Mouse (Mus musculus) heart, adult 11 months (tissue): ENCODE results near the gene Tas2r110.

Experiments
- DNase-seq: peaks from one replicate; pipeline ENCODE4 v3.0.0; 2022

Gene Tas2r110

DNA sequence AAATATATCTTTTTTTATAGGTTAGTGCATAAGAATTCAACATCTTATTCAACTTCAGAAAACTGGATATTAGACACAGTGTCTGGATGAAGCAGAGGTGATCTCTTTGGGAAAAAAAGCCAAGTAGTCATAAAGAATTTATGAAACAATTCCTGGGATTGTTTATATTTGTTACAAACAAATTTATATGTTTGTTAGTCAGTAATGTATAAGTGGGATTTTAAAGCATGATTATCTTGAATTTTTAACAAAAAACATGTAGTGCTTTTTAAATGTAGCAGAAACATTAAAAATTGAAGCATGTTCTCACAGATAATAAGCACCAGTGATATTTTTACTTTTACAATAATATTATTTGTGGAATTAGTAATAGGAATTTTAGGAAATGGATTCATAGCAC is at the start of gene Tas2r110:
TSS of gene Tas2r110 (plus strand) at position 301 of the 400 bp plus-strand sequence.
- no peak for DNase-seq

DNA sequence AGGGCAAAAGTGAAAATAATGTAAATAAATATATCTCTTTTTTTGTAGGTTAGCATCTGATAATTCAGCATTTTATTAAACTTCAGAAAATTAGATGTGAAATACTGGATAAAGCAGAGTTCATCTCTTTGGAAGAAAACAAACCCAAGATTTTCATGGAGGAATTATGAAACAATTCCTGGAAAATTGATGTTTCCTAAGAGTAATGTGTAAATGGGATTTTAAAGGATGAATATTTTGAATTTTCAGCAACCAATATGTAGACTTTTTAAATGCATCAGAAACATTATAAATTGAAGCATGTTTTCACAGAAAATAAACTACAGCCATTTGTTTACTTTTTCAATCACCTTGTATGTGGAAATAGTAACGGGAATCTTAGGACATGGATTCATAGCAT is 21.0 kb upstream of the Tas2r110 start, which contains the start of gene Tas2r123:
TSS of gene Tas2r123 (plus strand) at position 301 of the 400 bp plus-strand sequence.
- DNase-seq, result no peak

DNA sequence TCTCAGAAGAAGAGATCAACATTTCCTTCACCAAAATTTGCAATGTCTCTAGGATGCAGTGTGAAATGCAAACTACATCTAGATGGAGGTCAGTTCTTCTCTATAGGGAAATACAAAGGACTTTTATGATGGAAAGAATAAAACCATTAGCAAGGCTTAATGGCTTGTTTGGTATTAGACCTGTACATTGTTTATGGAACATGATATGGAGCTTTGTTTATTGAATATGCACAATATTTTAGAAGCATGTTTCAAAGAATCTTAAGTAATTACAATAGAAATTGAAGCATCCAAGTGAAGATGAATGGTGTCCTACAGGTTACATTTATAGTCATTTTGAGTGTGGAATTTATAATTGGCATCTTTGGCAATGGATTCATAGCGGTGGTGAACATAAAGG is 12.7 kb upstream of the Tas2r110 start, which contains the start of gene Tas2r116:
TSS of gene Tas2r116 (plus strand) at position 301 of the 400 bp plus-strand sequence.
- no peak for DNase-seq

DNA sequence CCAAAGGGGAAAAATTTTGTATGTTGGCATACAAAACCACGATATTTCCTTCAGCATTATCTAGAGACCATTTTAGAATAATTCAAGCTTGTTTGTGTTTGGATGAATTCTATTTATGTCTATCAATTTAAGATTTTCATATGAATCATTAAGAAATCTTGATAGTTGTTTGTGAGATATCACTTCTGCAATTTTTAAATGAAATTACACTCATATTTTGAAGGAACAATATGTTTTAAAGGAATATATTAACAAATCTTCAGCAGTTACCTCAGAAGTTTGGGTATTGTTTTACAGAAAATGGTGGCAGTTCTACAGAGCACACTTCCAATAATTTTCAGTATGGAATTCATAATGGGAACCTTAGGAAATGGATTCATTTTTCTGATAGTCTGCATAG is 24.9 kb downstream of the Tas2r110 start, which contains the start of gene Tas2r113:
TSS of gene Tas2r113 (plus strand) at position 301 of the 400 bp plus-strand sequence.
- DNase-seq, result no peak

DNA sequence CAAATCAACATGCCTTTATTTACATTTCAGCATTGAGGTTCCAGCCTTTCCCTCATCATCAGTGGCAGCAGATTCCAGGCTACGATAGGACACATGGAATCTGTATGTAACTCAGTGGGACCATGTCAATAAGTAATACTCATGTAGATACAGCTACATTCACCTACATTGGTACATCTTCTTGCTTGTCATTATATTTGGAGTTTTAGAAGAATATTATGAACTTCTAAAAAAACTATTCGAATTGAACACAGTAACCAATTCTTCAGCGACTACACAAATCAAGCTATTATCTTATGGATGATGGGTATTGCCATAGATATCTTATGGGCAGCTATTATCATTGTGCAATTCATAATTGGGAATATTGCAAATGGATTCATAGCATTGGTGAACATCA is 41.5 kb downstream of the Tas2r110 start, which contains the start of gene Tas2r125:
TSS of gene Tas2r125 (plus strand) at position 301 of the 400 bp plus-strand sequence.
- DNase-seq, result no peak
